In the genomic region with DNA sequence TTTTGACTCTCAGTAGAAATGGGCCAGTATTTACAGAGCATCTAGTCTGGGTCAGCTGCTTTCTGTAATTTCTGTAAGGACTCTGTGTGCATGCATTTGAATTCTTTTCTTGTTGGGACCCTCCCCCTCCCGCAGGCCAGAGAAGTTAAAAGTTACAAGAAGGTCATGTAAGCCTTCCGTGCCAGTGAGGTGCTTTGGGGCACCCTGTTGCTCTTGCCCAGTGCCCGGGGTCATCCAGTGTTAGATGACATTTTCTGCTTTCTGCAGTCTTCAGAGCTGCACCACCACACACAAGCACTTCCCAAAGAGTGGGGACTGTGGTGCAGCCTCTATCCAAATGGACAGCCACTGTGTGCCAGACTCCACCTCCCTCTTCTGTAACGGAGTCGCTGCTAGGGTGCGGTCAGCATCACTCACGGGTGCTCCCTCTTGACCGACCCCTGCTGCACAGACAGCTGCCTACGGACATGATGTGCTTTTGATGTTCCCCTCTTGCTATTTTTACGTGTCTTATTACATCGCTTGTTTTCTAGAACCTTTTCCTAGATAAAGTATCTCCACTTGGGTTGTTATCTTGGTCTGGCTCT, we compare ENCODE assay signal across 21 mouse cellular contexts. TPM values are rescaled to one million over a fixed set of nuclear protein-coding genes. Genes with fewer than 3 reads are reported as not detected.
A peak's percentile ranks its signal among the peaks of the same experiment; 100 is the strongest.
DNase-seq lines count a peak whose midpoint lies in the region; ATAC-seq lines count a peak whose summit lies in the region.
"Had no signal": no experiment of that assay in that cellular context is flagged by ENCODE, and none has a peak within 500 bp of the region (broad histone marks: within the 10 kb centered on the region; RNA-seq: fewer than 3 reads in every experiment).

No protein-coding gene starts in this region.

- H3K27me3 ChIP-seq in heart, embryonic 10.5 days (ENCODE audit: insufficient read depth, poor library complexity, severe bottlenecking), result no peaks in the 10 kb centered on the region
- no peaks in the 10 kb centered on the region for H3K27me3 ChIP-seq in midbrain, embryonic 11.5 days (ENCODE audit: control insufficient read depth, insufficient read depth, low read length)
- no peaks in the 10 kb centered on the region for H3K27me3 ChIP-seq in midbrain, embryonic 13.5 days
- H3K27me3 ChIP-seq in forebrain, embryonic 13.5 days, result no peaks in the 10 kb centered on the region
- H3K27me3 ChIP-seq: forebrain, embryonic 12.5 days; midbrain, embryonic 15.5 days had no signal

- H3K4me3 ChIP-seq in heart, embryonic 10.5 days, result 0 out of 2 replicates have a peak overlapping the region, but pooled peaks have one; percentile 2
- no peak overlapping the region for H3K4me3 ChIP-seq in midbrain, embryonic 11.5 days (ENCODE audit: low read depth, low read length)
- no peak overlapping the region for H3K4me3 ChIP-seq in midbrain, embryonic 13.5 days (replicated peaks)
- no peak overlapping the region for H3K4me3 ChIP-seq in forebrain, embryonic 13.5 days
- H3K4me3 ChIP-seq: forebrain, embryonic 12.5 days; layer of hippocampus, adult 2 months; midbrain, embryonic 15.5 days; myocyte had no signal

- WGBS in heart, embryonic 10.5 days, result 51% methylated on average over 11 of the region's 11 CpGs
- WGBS in midbrain, embryonic 11.5 days, result 81% methylated on average over 11 of the region's 11 CpGs
- WGBS in midbrain, embryonic 13.5 days, result 88% methylated on average over 11 of the region's 11 CpGs
- 87% methylated on average over 11 of the region's 11 CpGs for WGBS in forebrain, embryonic 13.5 days

- H3K9ac ChIP-seq in midbrain, embryonic 11.5 days (ENCODE audit: low read length), result no peak overlapping the region
- H3K9ac ChIP-seq in midbrain, embryonic 13.5 days (replicated peaks), result no peak overlapping the region
- no peak overlapping the region for H3K9ac ChIP-seq in forebrain, embryonic 13.5 days
- H3K9ac ChIP-seq: forebrain, embryonic 12.5 days; liver, embryonic 14.5 days; midbrain, embryonic 15.5 days had no signal

- H3K9me3 ChIP-seq in heart, embryonic 10.5 days, result no peaks in the 10 kb centered on the region
- no peaks in the 10 kb centered on the region for H3K9me3 ChIP-seq in midbrain, embryonic 11.5 days (ENCODE audit: control insufficient read depth, low read length)
- no peaks in the 10 kb centered on the region for H3K9me3 ChIP-seq in midbrain, embryonic 13.5 days
- H3K9me3 ChIP-seq in forebrain, embryonic 13.5 days (replicated peaks), result no peaks in the 10 kb centered on the region
- H3K9me3 ChIP-seq: forebrain, embryonic 12.5 days; midbrain, embryonic 15.5 days had no signal

- H3K36me3 ChIP-seq in heart, embryonic 10.5 days, result peaks cover 53% of the 10 kb centered on the region
- no peaks in the 10 kb centered on the region for H3K36me3 ChIP-seq in midbrain, embryonic 11.5 days (ENCODE audit: control insufficient read depth, insufficient read depth, low read length)
- peaks cover 53% of the 10 kb centered on the region for H3K36me3 ChIP-seq in midbrain, embryonic 13.5 days
- peaks cover 59% of the 10 kb centered on the region for H3K36me3 ChIP-seq in forebrain, embryonic 13.5 days (ENCODE audit: poor library complexity, severe bottlenecking)

- no peak for ATAC-seq in midbrain, embryonic 11.5 days (ENCODE audit: low FRiP score)
- ATAC-seq in midbrain, embryonic 13.5 days, result no peak
- ATAC-seq in forebrain, embryonic 13.5 days, result no peak
- ATAC-seq: CD4-positive, CD25-positive, alpha-beta regulatory T cell, adult 4 months; midbrain, embryonic 15.5 days had no signal

- no peak overlapping the region for H3K4me2 ChIP-seq in midbrain, embryonic 11.5 days
- no peak overlapping the region for H3K4me2 ChIP-seq in midbrain, embryonic 13.5 days (replicated peaks)
- H3K4me2 ChIP-seq in forebrain, embryonic 13.5 days, result no peak overlapping the region
- H3K4me2 ChIP-seq: forebrain, embryonic 12.5 days; midbrain, embryonic 15.5 days had no signal

- no peak for DNase-seq in heart, embryonic 10.5 days (ENCODE audit: low spot score)
- DNase-seq in heart, postnatal 4 days, result no peak
- DNase-seq in kidney, adult 11 months, result peak; percentile 48
- no peak for DNase-seq in kidney, adult 18-20 months
- peak; percentile 75 for DNase-seq in midbrain, embryonic 11.5 days (ENCODE audit: low spot score, missing footprints)
- DNase-seq: adrenal gland, adult 2 months; cerebellum, adult 2 months; cerebellum, postnatal 36 days; gastrocnemius, postnatal 10 days; kidney, adult 9 months; layer of hippocampus, postnatal 36 days; thymus, postnatal 25 days had no signal

- H3K4me1 ChIP-seq in heart, embryonic 10.5 days, result peaks cover 15% of the 10 kb centered on the region
- no peaks in the 10 kb centered on the region for H3K4me1 ChIP-seq in midbrain, embryonic 11.5 days (ENCODE audit: control insufficient read depth, insufficient read depth, low read length)
- H3K4me1 ChIP-seq in midbrain, embryonic 13.5 days (replicated peaks), result no peaks in the 10 kb centered on the region
- H3K4me1 ChIP-seq in forebrain, embryonic 13.5 days, result no peaks in the 10 kb centered on the region
- H3K4me1 ChIP-seq: forebrain, embryonic 12.5 days; midbrain, embryonic 15.5 days had no signal

- peak overlapping the region; percentile 38 for H3K27ac ChIP-seq in heart, embryonic 10.5 days
- H3K27ac ChIP-seq in midbrain, embryonic 11.5 days (ENCODE audit: low read depth, low read length), result no peak overlapping the region
- no peak overlapping the region for H3K27ac ChIP-seq in midbrain, embryonic 13.5 days
- no peak overlapping the region for H3K27ac ChIP-seq in forebrain, embryonic 13.5 days
- H3K27ac ChIP-seq: forebrain, embryonic 12.5 days; layer of hippocampus, adult 2 months; liver, embryonic 14.5 days; midbrain, embryonic 15.5 days had no signal

RNA-seq across cellular contexts. Expression of a gene that starts 16.4 kb away (rescaled TPM):
- 3.6 and 5.9 TPM in 2 replicates for polyA plus RNA-seq in heart, embryonic 10.5 days (2016; fragmentation: Nextera tagmentation; extraction: Ambion mirVana)
- total RNA-seq in heart, postnatal 4 days (2021), result 10 to 100 TPM; 12.3 to 12.7 TPM
- polyA plus RNA-seq in midbrain, embryonic 11.5 days (2014; fragmentation: Nextera tagmentation; extraction: Ambion mirVana), result 0.50 and 0.64 TPM in 2 replicates
- 2.0 and 2.2 TPM in 2 replicates for polyA plus RNA-seq in midbrain, embryonic 13.5 days (2015; fragmentation: Nextera tagmentation; extraction: Ambion mirVana)
- polyA plus RNA-seq in forebrain, embryonic 13.5 days (2015; fragmentation: Nextera tagmentation; extraction: Ambion mirVana), result 1.1 and 1.5 TPM in 2 replicates
- total RNA-seq: hematopoietic stem cell, adult 5-6 weeks had no signal
- polyA plus RNA-seq: CD4-positive, CD25-positive, alpha-beta regulatory T cell, adult 4 months had no signal

Comparison
In these comparisons a context has a peak if more than half of its experiments do, and no peak if none do; other contexts are left out.
1. DNase-seq: peak in kidney, adult 11 months (single experiment) and midbrain, embryonic 11.5 days (single experiment); none in heart, embryonic 10.5 days (single experiment), heart, postnatal 4 days (single experiment) and kidney, adult 18-20 months (single experiment).